Mouse (Mus musculus): ENCODE results near the gene Mindy3. TPM values are rescaled to one million over a fixed set of nuclear protein-coding genes. Genes with fewer than 3 reads are reported as not detected.

Gene Mindy3
- polyA plus RNA-seq, 1 experiment from 2014 or later, result 28.8 TPM

DNA sequence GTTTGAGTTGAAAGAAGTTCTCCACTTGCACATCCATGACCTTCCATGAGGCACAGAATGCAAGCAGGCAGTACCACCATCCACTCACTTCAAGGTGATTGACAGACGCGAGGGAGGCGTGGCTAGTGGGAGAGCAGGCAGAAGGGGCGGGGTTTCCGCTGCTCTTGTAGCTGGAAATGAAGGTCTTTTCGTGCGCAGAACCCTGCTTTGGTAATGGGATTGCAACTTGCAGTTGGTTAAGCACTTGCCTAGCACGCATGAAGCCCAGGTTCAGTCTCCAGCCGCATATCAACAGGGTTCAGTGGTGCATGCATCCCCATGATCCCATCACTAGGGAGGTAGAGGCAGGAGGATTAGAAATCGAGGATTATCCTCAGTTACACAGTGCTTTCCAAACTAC, 92.1 kb downstream of the Mindy3 start:
- Histone ChIP-seq H3K4me1 (replicated peaks; ENCODE audit: control insufficient read depth, insufficient read depth, low read length) (0 out of 2 replicates have a peak, but pooled peaks cover 3% of the 10 kb centered on the region), H3K9me3 (ENCODE audit: control insufficient read depth, low read length) (no peaks in the 10 kb centered on the region), H3K36me3 (ENCODE audit: control insufficient read depth, insufficient read depth, low read length) (no peaks in the 10 kb centered on the region), H3K4me2 (peak overlapping the region; percentile 68), H3K27ac (ENCODE audit: low read depth, low read length) (no peak overlapping the region), H3K27me3 (replicated peaks; ENCODE audit: control insufficient read depth, insufficient read depth, low read length) (no peaks in the 10 kb centered on the region), H3K4me3 (ENCODE audit: low read depth, low read length) (peak overlapping the region; percentile 47), H3K9ac (ENCODE audit: low read depth, low read length) (no peak overlapping the region)
- ATAC-seq (replicated peaks; ENCODE audit: low FRiP score) (peak; percentile 82), DNase-seq (ENCODE audit: low spot score) (peak; percentile 45)
- WGBS, result 7% methylated on average over 10 of the region's 10 CpGs

DNA sequence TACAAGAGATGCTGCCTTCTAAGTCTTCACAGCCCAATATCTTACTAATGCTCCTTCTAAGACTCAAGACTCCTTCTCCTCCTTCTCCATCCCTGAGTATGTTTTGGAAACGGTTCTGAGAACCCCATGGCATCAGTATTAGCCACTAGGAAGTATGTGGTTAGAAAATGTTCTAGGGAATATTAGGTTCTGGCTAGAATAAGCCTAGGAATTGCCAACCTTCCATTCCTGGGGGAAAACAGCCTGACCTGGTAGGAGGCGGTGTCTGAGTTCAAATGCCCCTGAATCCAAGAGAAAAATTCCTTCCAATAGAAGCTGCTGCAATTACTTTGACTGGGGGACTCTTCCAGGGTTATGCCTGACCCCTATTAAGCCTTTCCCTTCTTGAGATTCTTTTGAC, 93.4 kb downstream of the Mindy3 start:
- H3K27ac ChIP-seq (ENCODE audit: low read depth, low read length), result no peak overlapping the region
- no peaks in the 10 kb centered on the region for H3K36me3 ChIP-seq (ENCODE audit: control insufficient read depth, insufficient read depth, low read length)
- no peak overlapping the region for H3K9ac ChIP-seq (ENCODE audit: low read depth, low read length)
- H3K9me3 ChIP-seq (ENCODE audit: control insufficient read depth, low read length), result no peaks in the 10 kb centered on the region
- ATAC-seq (replicated peaks; ENCODE audit: low FRiP score) (no peak), DNase-seq (ENCODE audit: low spot score) (no peak)
- H3K4me2 ChIP-seq, result no peak overlapping the region
- 85% methylated on average over 2 of the region's 2 CpGs for WGBS
- H3K27me3 ChIP-seq (replicated peaks; ENCODE audit: control insufficient read depth, insufficient read depth, low read length), result no peaks in the 10 kb centered on the region
- 0 out of 2 replicates have a peak, but pooled peaks cover 3% of the 10 kb centered on the region for H3K4me1 ChIP-seq (replicated peaks; ENCODE audit: control insufficient read depth, insufficient read depth, low read length)
- H3K4me3 ChIP-seq (ENCODE audit: low read depth, low read length), result no peak overlapping the region

DNA sequence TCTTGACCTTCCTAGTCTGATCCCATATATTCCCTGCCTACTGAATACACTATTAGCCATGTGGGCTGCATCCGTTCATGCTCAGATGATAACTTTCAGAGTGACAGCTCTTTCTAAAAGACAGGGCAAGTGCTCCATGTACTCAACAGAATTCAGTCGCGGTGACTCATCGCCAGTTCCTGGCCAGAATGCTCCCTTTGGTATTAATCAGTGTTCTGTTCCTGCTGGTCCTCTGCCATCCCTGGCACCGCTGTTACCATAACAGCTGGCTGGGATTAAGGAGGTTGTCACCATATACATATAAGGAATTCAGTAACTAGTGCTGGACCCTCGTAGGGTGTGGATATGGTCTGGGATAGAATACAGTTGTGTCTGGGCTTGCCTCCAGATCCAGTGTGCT, 93.9 kb downstream of the Mindy3 start:
- no peaks in the 10 kb centered on the region for H3K9me3 ChIP-seq (ENCODE audit: control insufficient read depth, low read length)
- H3K36me3 ChIP-seq (ENCODE audit: control insufficient read depth, insufficient read depth, low read length), result no peaks in the 10 kb centered on the region
- ATAC-seq (replicated peaks; ENCODE audit: low FRiP score), result no peak
- 0 out of 2 replicates have a peak, but pooled peaks cover 3% of the 10 kb centered on the region for H3K4me1 ChIP-seq (replicated peaks; ENCODE audit: control insufficient read depth, insufficient read depth, low read length)
- no peak overlapping the region for H3K4me2 ChIP-seq
- no peak overlapping the region for H3K9ac ChIP-seq (ENCODE audit: low read depth, low read length)
- no peak overlapping the region for H3K4me3 ChIP-seq (ENCODE audit: low read depth, low read length)
- H3K27me3 ChIP-seq (replicated peaks; ENCODE audit: control insufficient read depth, insufficient read depth, low read length), result no peaks in the 10 kb centered on the region
- 76% methylated on average over 6 of the region's 6 CpGs for WGBS
- DNase-seq (ENCODE audit: low spot score), result no peak
- H3K27ac ChIP-seq (ENCODE audit: low read depth, low read length), result no peak overlapping the region

DNA sequence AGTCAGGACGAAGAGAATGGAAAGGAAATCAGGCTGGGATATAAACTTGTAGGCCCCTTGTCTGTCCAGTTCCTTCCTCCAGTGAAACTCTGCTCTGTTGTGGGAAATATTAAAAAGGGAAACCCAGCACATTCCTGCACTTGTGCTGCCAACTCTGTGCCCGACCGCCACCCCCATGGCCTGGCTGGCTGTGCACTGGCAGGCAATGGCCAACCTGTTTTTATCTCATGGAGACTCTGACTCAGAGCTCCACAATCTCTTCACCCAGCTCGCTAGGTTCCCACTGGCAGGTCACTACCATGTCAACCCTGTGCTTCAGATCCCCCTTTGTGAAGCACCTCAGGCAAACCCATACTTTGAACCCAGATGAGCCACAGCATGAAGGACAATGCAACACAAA, 98.4 kb downstream of the Mindy3 start:
- no peak overlapping the region for H3K27ac ChIP-seq (ENCODE audit: low read depth, low read length)
- no peaks in the 10 kb centered on the region for H3K4me1 ChIP-seq (replicated peaks; ENCODE audit: control insufficient read depth, insufficient read depth, low read length)
- no peak overlapping the region for H3K9ac ChIP-seq (ENCODE audit: low read depth, low read length)
- DNase-seq (ENCODE audit: low spot score), result no peak
- H3K9me3 ChIP-seq (ENCODE audit: control insufficient read depth, low read length), result no peaks in the 10 kb centered on the region
- H3K4me3 ChIP-seq (ENCODE audit: low read depth, low read length), result no peak overlapping the region
- 81% methylated on average over 4 of the region's 4 CpGs for WGBS
- no peak for ATAC-seq (replicated peaks; ENCODE audit: low FRiP score)
- no peaks in the 10 kb centered on the region for H3K27me3 ChIP-seq (replicated peaks; ENCODE audit: control insufficient read depth, insufficient read depth, low read length)
- no peaks in the 10 kb centered on the region for H3K36me3 ChIP-seq (ENCODE audit: control insufficient read depth, insufficient read depth, low read length)
- H3K4me2 ChIP-seq, result no peak overlapping the region

DNA sequence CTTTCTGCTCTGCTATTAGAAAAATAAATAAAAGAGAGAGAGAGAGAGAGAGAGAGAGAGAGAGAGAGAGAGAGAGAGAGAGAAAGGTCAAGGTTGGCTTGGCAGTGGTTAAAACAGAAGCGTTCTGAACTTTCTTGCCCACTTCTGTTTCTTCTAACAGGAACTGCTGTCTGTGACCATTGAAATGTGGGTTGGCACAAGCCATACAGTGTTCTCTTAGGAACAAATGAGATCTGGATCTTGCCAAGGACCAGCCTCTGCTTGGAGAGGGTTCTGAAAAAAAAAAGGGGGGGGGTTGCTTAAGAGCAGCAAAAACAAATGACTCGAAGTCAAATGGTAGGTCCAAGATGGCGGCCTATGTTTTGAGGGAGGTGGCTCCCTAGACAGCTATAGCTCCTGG, 100.6 kb downstream of the Mindy3 start:
- Histone ChIP-seq H3K36me3 (ENCODE audit: control insufficient read depth, insufficient read depth, low read length) (no peaks in the 10 kb centered on the region), H3K9ac (ENCODE audit: low read depth, low read length) (no peak overlapping the region), H3K4me2 (no peak overlapping the region), H3K27ac (ENCODE audit: low read depth, low read length) (no peak overlapping the region), H3K4me3 (ENCODE audit: low read depth, low read length) (no peak overlapping the region), H3K27me3 (replicated peaks; ENCODE audit: control insufficient read depth, insufficient read depth, low read length) (no peaks in the 10 kb centered on the region), H3K4me1 (replicated peaks; ENCODE audit: control insufficient read depth, insufficient read depth, low read length) (no peaks in the 10 kb centered on the region), H3K9me3 (ENCODE audit: control insufficient read depth, low read length) (no peaks in the 10 kb centered on the region)
- ATAC-seq (replicated peaks; ENCODE audit: low FRiP score) (no peak), DNase-seq (ENCODE audit: low spot score) (no peak)
- 88% methylated on average over 3 of the region's 3 CpGs for WGBS

DNA sequence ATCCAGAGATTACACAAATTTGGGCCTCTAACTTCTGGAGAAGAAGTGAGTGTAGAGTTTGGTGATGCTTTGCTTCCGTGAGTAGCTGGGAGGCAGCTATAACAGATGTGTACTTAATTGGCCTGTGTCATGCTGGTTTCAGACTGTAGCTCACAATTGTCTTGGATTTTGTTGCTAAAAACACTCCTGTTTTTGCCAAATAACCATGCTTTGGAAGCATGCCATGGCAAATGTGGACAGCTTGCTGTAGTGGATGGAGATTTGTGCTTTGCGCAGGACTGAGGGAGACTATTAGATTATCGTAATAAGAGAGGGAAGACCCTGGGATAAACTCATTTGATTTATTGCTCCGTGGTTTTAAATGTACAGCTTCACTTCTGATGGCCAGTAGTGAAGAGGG, 101.2 kb downstream of the Mindy3 start:
- 90% methylated on average over 4 of the region's 4 CpGs for WGBS
- Histone ChIP-seq H3K27ac (ENCODE audit: low read depth, low read length) (no peak overlapping the region), H3K9me3 (ENCODE audit: control insufficient read depth, low read length) (no peaks in the 10 kb centered on the region), H3K4me2 (no peak overlapping the region), H3K4me3 (ENCODE audit: low read depth, low read length) (no peak overlapping the region), H3K4me1 (replicated peaks; ENCODE audit: control insufficient read depth, insufficient read depth, low read length) (no peaks in the 10 kb centered on the region), H3K27me3 (replicated peaks; ENCODE audit: control insufficient read depth, insufficient read depth, low read length) (no peaks in the 10 kb centered on the region), H3K9ac (ENCODE audit: low read depth, low read length) (no peak overlapping the region), H3K36me3 (ENCODE audit: control insufficient read depth, insufficient read depth, low read length) (no peaks in the 10 kb centered on the region)
- ATAC-seq (replicated peaks; ENCODE audit: low FRiP score) (no peak), DNase-seq (ENCODE audit: low spot score) (no peak)

DNA sequence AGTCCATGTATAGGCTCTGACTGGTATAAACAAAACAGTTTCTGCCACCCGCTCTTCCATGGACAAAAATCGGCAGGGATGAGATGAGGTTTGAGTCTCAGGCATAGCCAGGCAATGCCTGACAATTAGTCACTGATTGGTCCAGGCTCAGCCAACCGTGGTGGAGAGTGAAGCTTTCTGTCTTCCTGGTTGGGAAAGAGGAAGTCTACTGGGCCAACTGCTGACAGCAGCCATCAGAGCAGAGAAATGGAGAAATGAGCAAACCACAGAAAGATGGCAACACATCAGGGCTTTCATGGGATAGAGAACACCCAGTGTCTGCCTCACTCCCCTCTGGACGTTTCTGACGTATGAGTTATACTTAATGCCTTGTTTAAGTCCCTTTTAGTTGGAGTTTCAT, 101.9 kb downstream of the Mindy3 start:
- Histone ChIP-seq H3K9ac (ENCODE audit: low read depth, low read length) (no peak overlapping the region), H3K36me3 (ENCODE audit: control insufficient read depth, insufficient read depth, low read length) (no peaks in the 10 kb centered on the region), H3K4me1 (replicated peaks; ENCODE audit: control insufficient read depth, insufficient read depth, low read length) (no peaks in the 10 kb centered on the region), H3K4me2 (no peak overlapping the region), H3K27ac (ENCODE audit: low read depth, low read length) (no peak overlapping the region), H3K9me3 (ENCODE audit: control insufficient read depth, low read length) (no peaks in the 10 kb centered on the region), H3K27me3 (replicated peaks; ENCODE audit: control insufficient read depth, insufficient read depth, low read length) (no peaks in the 10 kb centered on the region), H3K4me3 (ENCODE audit: low read depth, low read length) (no peak overlapping the region)
- WGBS, result 63% methylated on average over 5 of the region's 5 CpGs
- DNase-seq (ENCODE audit: low spot score), result no peak
- ATAC-seq (replicated peaks; ENCODE audit: low FRiP score), result no peak; the same call in 1 of the 2 replicates

DNA sequence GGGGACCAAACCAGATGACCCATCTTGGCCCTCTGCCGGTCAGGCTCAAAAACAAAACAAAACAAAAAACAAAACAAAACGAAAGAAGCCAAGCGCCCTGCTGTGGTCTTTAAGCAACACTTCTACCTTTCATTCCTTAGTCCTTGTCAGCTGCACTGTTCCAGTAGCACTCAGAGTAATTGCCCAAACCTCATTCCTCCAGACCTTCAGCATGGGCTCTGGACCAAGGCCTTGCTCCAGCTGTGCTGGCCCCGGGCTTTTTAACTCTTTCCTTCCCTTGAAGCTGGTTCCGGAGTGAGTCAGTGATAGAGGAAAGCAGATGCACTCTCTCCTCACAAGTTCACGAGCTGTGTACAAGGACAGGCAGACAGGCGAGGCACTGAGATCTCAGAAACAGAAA, 102.9 kb downstream of the Mindy3 start:
- ATAC-seq (replicated peaks; ENCODE audit: low FRiP score), result no peak
- no peaks in the 10 kb centered on the region for H3K4me1 ChIP-seq (replicated peaks; ENCODE audit: control insufficient read depth, insufficient read depth, low read length)
- no peak for DNase-seq (ENCODE audit: low spot score)
- H3K4me3 ChIP-seq (ENCODE audit: low read depth, low read length), result no peak overlapping the region
- H3K27ac ChIP-seq (ENCODE audit: low read depth, low read length), result no peak overlapping the region
- no peaks in the 10 kb centered on the region for H3K9me3 ChIP-seq (ENCODE audit: control insufficient read depth, low read length)
- no peak overlapping the region for H3K4me2 ChIP-seq
- H3K27me3 ChIP-seq (replicated peaks; ENCODE audit: control insufficient read depth, insufficient read depth, low read length), result no peaks in the 10 kb centered on the region
- H3K9ac ChIP-seq (ENCODE audit: low read depth, low read length), result no peak overlapping the region
- no peaks in the 10 kb centered on the region for H3K36me3 ChIP-seq (ENCODE audit: control insufficient read depth, insufficient read depth, low read length)
- 54% methylated on average over 7 of the region's 7 CpGs for WGBS

DNA sequence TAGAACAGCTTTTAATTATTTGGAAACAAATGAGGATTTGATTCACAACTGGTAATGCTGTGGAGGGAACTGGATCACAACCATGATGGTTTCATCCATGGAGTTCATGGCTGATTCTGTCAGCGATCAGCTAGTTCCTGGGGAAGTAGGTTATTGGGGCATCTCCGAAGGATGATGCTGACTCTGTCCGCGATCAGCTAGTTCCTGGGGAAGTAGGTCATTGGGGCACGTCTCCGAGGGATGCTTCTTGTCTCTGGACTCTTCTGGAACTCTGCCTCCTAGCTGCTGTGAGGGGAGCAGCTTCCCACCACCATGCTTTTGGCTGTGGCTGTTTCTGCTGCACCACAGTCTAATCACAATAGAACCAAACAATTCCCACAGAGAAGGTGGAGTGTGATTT, 105.2 kb downstream of the Mindy3 start:
- 68% methylated on average over 6 of the region's 6 CpGs for WGBS
- Histone ChIP-seq H3K4me1 (replicated peaks; ENCODE audit: control insufficient read depth, insufficient read depth, low read length) (no peaks in the 10 kb centered on the region), H3K27me3 (replicated peaks; ENCODE audit: control insufficient read depth, insufficient read depth, low read length) (no peaks in the 10 kb centered on the region), H3K36me3 (ENCODE audit: control insufficient read depth, insufficient read depth, low read length) (no peaks in the 10 kb centered on the region), H3K9me3 (ENCODE audit: control insufficient read depth, low read length) (no peaks in the 10 kb centered on the region), H3K4me2 (no peak overlapping the region), H3K9ac (ENCODE audit: low read depth, low read length) (no peak overlapping the region), H3K27ac (ENCODE audit: low read depth, low read length) (no peak overlapping the region), H3K4me3 (ENCODE audit: low read depth, low read length) (no peak overlapping the region)
- no peak for DNase-seq (ENCODE audit: low spot score)
- ATAC-seq (replicated peaks; ENCODE audit: low FRiP score), result no peak
